Mouse (Mus musculus): ENCODE measurements at regions not wholly inside any gene's neighbourhood (a gene's known extent, or its start where the extent isn't known, plus 50 kb on each side); places are given as distances from the start of the nearest gene placed in this dataset.

- WGBS = 79% methylated on average over 2 of the region's 2 CpGs
- ATAC-seq (ENCODE audit: low FRiP score, low TSS enrichment) = no peak
Observed at GRCm38 (mm10) chr11:114514126-114514525, 154.2 kb upstream of the Rpl38 start.

GRCm38 (mm10) chr11:114513446-114513845 lies 154.9 kb upstream of the Rpl38 start:
- Histone ChIP-seq H3K4me1 (ENCODE audit: control insufficient read depth, insufficient read depth, low read length) (no peaks in the 10 kb centered on the region), H3K27me3 (ENCODE audit: control insufficient read depth, insufficient read depth, low read length) (0 out of 2 replicates have a peak, but pooled peaks cover 5% of the 10 kb centered on the region), H3K4me3 (ENCODE audit: low read length) (no peak overlapping the region), H3K4me2 (replicated peaks; ENCODE audit: low read depth, low read length) (no peak overlapping the region), H3K27ac (ENCODE audit: low read depth, low read length) (no peak overlapping the region), H3K9ac (ENCODE audit: low read depth, low read length) (no peak overlapping the region), H3K9me3 (ENCODE audit: control insufficient read depth, low read length) (no peaks in the 10 kb centered on the region), H3K36me3 (ENCODE audit: control insufficient read depth, insufficient read depth, low read length) (no peaks in the 10 kb centered on the region)
- WGBS = 10% methylated on average over 5 of the region's 5 CpGs
- ATAC-seq (ENCODE audit: low FRiP score, low TSS enrichment) = no peak

More at GRCm38 (mm10) chr11:114514126-114514525, 154.2 kb upstream of the Rpl38 start:
- no peak overlapping the region for H3K4me2 ChIP-seq (replicated peaks; ENCODE audit: low read depth, low read length)
- H3K4me3 ChIP-seq (ENCODE audit: low read length) = no peak overlapping the region
- H3K9ac ChIP-seq (ENCODE audit: low read depth, low read length) = no peak overlapping the region
- H3K9me3 ChIP-seq (ENCODE audit: control insufficient read depth, low read length) = no peaks in the 10 kb centered on the region
- H3K27ac ChIP-seq (ENCODE audit: low read depth, low read length) = no peak overlapping the region
- no peaks in the 10 kb centered on the region for H3K4me1 ChIP-seq (ENCODE audit: control insufficient read depth, insufficient read depth, low read length)
- 0 out of 2 replicates have a peak, but pooled peaks cover 5% of the 10 kb centered on the region for H3K27me3 ChIP-seq (ENCODE audit: control insufficient read depth, insufficient read depth, low read length)
- no peaks in the 10 kb centered on the region for H3K36me3 ChIP-seq (ENCODE audit: control insufficient read depth, insufficient read depth, low read length)

- 0 out of 2 replicates have a peak, but pooled peaks cover 3% of the 10 kb centered on the region for H3K9me3 ChIP-seq (ENCODE audit: control insufficient read depth, low read length)
- 0 out of 2 replicates have a peak, but pooled peaks cover 5% of the 10 kb centered on the region for H3K27me3 ChIP-seq (ENCODE audit: control insufficient read depth, insufficient read depth, low read length)
- no peak overlapping the region for H3K4me2 ChIP-seq (replicated peaks; ENCODE audit: low read depth, low read length)
- ATAC-seq (ENCODE audit: low FRiP score, low TSS enrichment) = no peak; the same call in 1 of the 2 replicates
- no peak overlapping the region for H3K9ac ChIP-seq (ENCODE audit: low read depth, low read length)
- WGBS = 10% methylated on average over 5 of the region's 5 CpGs
- H3K27ac ChIP-seq (ENCODE audit: low read depth, low read length) = no peak overlapping the region
- H3K4me3 ChIP-seq (ENCODE audit: low read length) = no peak overlapping the region
- H3K4me1 ChIP-seq (ENCODE audit: control insufficient read depth, insufficient read depth, low read length) = no peaks in the 10 kb centered on the region
- no peaks in the 10 kb centered on the region for H3K36me3 ChIP-seq (ENCODE audit: control insufficient read depth, insufficient read depth, low read length)
Observed at GRCm38 (mm10) chr11:114511994-114512393, 156.3 kb upstream of the Rpl38 start.

GRCm38 (mm10) chr11:114502562-114502961 lies 165.8 kb upstream of the Rpl38 start:
- Histone ChIP-seq H3K9ac (ENCODE audit: low read depth, low read length) (no peak overlapping the region), H3K4me1 (ENCODE audit: control insufficient read depth, insufficient read depth, low read length) (no peaks in the 10 kb centered on the region)
- 40% methylated on average over 5 of the region's 5 CpGs for WGBS

GRCm38 (mm10) chr11:114501869-114502540 lies 166.3 kb upstream of the Rpl38 start:
- no peaks in the 10 kb centered on the region for H3K4me1 ChIP-seq (ENCODE audit: control insufficient read depth, insufficient read depth, low read length)
- no peaks in the 10 kb centered on the region for H3K27me3 ChIP-seq (ENCODE audit: control insufficient read depth, insufficient read depth, low read length)
- no peak overlapping the region for H3K27ac ChIP-seq (ENCODE audit: low read depth, low read length)

More at GRCm38 (mm10) chr11:114502562-114502961, 165.8 kb upstream of the Rpl38 start:
- Histone ChIP-seq H3K36me3 (ENCODE audit: control insufficient read depth, insufficient read depth, low read length) (no peaks in the 10 kb centered on the region), H3K27me3 (ENCODE audit: control insufficient read depth, insufficient read depth, low read length) (no peaks in the 10 kb centered on the region), H3K27ac (ENCODE audit: low read depth, low read length) (no peak overlapping the region), H3K4me2 (replicated peaks; ENCODE audit: low read depth, low read length) (no peak overlapping the region), H3K9me3 (ENCODE audit: control insufficient read depth, low read length) (no peaks in the 10 kb centered on the region), H3K4me3 (ENCODE audit: low read length) (no peak overlapping the region)
- no peak for ATAC-seq (ENCODE audit: low FRiP score, low TSS enrichment)

GRCm38 (mm10) chr11:114500416-114500815 lies 167.9 kb upstream of the Rpl38 start:
- 93% methylated on average over 7 of the region's 7 CpGs for WGBS
- ATAC-seq (ENCODE audit: low FRiP score, low TSS enrichment) = no peak
- Histone ChIP-seq H3K4me1 (ENCODE audit: control insufficient read depth, insufficient read depth, low read length) (no peaks in the 10 kb centered on the region), H3K4me2 (replicated peaks; ENCODE audit: low read depth, low read length) (no peak overlapping the region), H3K27me3 (ENCODE audit: control insufficient read depth, insufficient read depth, low read length) (no peaks in the 10 kb centered on the region), H3K9ac (ENCODE audit: low read depth, low read length) (no peak overlapping the region), H3K36me3 (ENCODE audit: control insufficient read depth, insufficient read depth, low read length) (no peaks in the 10 kb centered on the region), H3K27ac (ENCODE audit: low read depth, low read length) (no peak overlapping the region), H3K4me3 (ENCODE audit: low read length) (no peak overlapping the region), H3K9me3 (ENCODE audit: control insufficient read depth, low read length) (no peaks in the 10 kb centered on the region)

More at GRCm38 (mm10) chr11:114501869-114502540, 166.3 kb upstream of the Rpl38 start:
- no peak for ATAC-seq (ENCODE audit: low FRiP score, low TSS enrichment)
- WGBS = 47% methylated on average over 5 of the region's 5 CpGs
- Histone ChIP-seq H3K4me2 (replicated peaks; ENCODE audit: low read depth, low read length) (no peak overlapping the region), H3K4me3 (ENCODE audit: low read length) (no peak overlapping the region), H3K9ac (ENCODE audit: low read depth, low read length) (no peak overlapping the region), H3K9me3 (ENCODE audit: control insufficient read depth, low read length) (no peaks in the 10 kb centered on the region), H3K36me3 (ENCODE audit: control insufficient read depth, insufficient read depth, low read length) (no peaks in the 10 kb centered on the region)

- no peaks in the 10 kb centered on the region for H3K9me3 ChIP-seq (ENCODE audit: control insufficient read depth, low read length)
- no peak overlapping the region for H3K4me2 ChIP-seq (replicated peaks; ENCODE audit: low read depth, low read length)
- no peak overlapping the region for H3K9ac ChIP-seq (ENCODE audit: low read depth, low read length)
- no peak for ATAC-seq (ENCODE audit: low FRiP score, low TSS enrichment)
- H3K4me3 ChIP-seq (ENCODE audit: low read length) = no peak overlapping the region
- no peaks in the 10 kb centered on the region for H3K4me1 ChIP-seq (ENCODE audit: control insufficient read depth, insufficient read depth, low read length)
- no peaks in the 10 kb centered on the region for H3K36me3 ChIP-seq (ENCODE audit: control insufficient read depth, insufficient read depth, low read length)
- H3K27ac ChIP-seq (ENCODE audit: low read depth, low read length) = no peak overlapping the region
- 91% methylated on average over 12 of the region's 12 CpGs for WGBS
- no peaks in the 10 kb centered on the region for H3K27me3 ChIP-seq (ENCODE audit: control insufficient read depth, insufficient read depth, low read length)
Observed at GRCm38 (mm10) chr11:114499665-114500064, 168.7 kb upstream of the Rpl38 start.

- no peak overlapping the region for H3K4me2 ChIP-seq (replicated peaks; ENCODE audit: low read depth, low read length)
- no peak overlapping the region for H3K27ac ChIP-seq (ENCODE audit: low read depth, low read length)
- no peak overlapping the region for H3K4me3 ChIP-seq (ENCODE audit: low read length)
- no peaks in the 10 kb centered on the region for H3K4me1 ChIP-seq (ENCODE audit: control insufficient read depth, insufficient read depth, low read length)
- H3K36me3 ChIP-seq (ENCODE audit: control insufficient read depth, insufficient read depth, low read length) = no peaks in the 10 kb centered on the region
- H3K27me3 ChIP-seq (ENCODE audit: control insufficient read depth, insufficient read depth, low read length) = peaks cover 19% of the 10 kb centered on the region
- H3K9ac ChIP-seq (ENCODE audit: low read depth, low read length) = no peak overlapping the region
- no peaks in the 10 kb centered on the region for H3K9me3 ChIP-seq (ENCODE audit: control insufficient read depth, low read length)
- WGBS = 59% methylated on average over 5 of the region's 5 CpGs
- no peak for ATAC-seq (ENCODE audit: low FRiP score, low TSS enrichment)
Observed at GRCm38 (mm10) chr11:114495520-114495921, 172.8 kb upstream of the Rpl38 start.

GRCm38 (mm10) chr11:114486455-114486854 lies 181.9 kb upstream of the Rpl38 start:
- Histone ChIP-seq H3K4me2 (replicated peaks; ENCODE audit: low read depth, low read length) (no peak overlapping the region), H3K27ac (ENCODE audit: low read depth, low read length) (no peak overlapping the region), H3K9me3 (ENCODE audit: control insufficient read depth, low read length) (no peaks in the 10 kb centered on the region), H3K4me1 (ENCODE audit: control insufficient read depth, insufficient read depth, low read length) (0 out of 2 replicates have a peak, but pooled peaks cover 4% of the 10 kb centered on the region), H3K27me3 (ENCODE audit: control insufficient read depth, insufficient read depth, low read length) (peaks cover 14% of the 10 kb centered on the region), H3K4me3 (ENCODE audit: low read length) (no peak overlapping the region), H3K36me3 (ENCODE audit: control insufficient read depth, insufficient read depth, low read length) (no peaks in the 10 kb centered on the region), H3K9ac (ENCODE audit: low read depth, low read length) (no peak overlapping the region)
- no peak for ATAC-seq (ENCODE audit: low FRiP score, low TSS enrichment)
- 16% methylated on average over 8 of the region's 8 CpGs for whole genome bisulfite sequencing

Data from kidney, embryonic 14.5 days (tissue).